Mouse (Mus musculus): ENCODE data around the gene Dnmt3a.

The Dnmt3a gene

DNA sequence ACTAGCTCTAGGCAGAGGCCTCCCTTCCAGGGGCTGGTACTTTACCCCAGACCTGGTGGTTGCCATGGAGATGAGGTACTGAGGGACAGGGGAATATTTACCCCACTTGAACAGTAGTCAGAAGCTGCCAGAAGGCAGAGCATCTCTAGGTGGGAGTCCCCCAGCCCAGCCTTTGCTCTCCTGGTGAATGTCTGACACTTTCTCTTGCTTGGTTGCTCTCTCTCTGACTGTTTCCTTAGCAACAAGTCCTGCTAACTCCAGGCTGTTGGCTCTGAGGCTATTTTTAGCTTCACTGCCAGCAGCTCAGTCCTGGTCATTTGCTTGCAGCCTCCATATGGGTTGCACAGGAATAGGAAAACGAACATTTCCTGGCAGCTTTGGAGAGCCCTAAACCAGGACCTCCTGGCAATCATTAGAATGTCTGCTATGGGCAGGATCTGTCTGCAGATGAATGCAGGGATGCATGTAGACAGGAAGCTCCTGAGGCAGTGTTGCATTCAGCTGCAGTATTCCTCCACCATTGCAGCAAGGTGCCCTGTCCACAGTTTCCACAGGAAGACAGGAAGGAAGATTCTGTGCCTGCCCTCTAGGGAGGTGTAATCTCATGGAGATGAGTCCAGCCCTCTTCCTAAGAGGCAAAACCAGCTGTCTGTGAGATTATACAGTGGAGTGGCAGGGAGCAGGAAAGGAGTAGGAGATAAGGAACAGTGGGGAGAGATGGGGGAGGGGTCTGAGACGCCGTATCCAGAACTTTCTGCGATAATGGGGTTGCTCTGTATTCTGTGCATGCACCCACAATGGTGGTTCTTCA, 81.9 kb downstream of the Dnmt3a start:
- peak; percentile 88 for DNase-seq

DNA sequence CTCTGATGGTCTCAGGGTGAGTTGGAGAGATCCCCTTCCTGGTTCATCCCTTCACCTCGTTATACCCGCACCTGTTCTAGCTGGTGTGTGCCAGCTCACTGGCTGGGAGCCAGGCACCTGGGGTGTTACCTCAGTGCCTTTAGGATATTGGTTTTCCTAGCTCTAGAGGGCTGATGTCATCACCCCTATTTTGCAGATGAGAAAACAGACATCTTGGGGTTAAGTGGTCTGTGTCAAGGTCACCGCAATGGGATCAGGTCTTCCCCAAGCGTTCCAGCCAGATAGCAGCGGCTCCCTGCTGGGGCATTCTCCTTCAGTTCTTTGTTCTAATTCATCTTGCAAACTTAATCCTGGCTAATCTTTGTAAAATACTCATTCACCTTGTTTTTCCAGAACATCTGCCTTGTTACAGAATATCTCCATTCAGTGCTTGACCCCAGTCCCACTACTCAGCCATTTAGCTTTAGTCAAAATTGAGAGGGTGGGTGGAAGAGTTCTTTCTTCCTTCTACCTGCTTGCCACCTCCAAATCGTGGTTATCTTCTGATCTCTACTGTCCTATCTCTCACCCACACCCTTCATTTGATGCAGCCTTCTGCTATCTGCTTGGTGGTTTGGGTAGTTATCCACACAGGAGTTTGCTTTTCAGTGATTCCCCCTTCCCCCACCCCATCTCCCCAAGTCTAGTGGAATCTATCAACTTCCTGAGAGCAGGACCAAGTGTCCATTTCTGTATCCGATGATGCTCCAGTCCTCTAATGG, 84.2 kb downstream of the Dnmt3a start:
- peak; percentile 55 for DNase-seq

DNA sequence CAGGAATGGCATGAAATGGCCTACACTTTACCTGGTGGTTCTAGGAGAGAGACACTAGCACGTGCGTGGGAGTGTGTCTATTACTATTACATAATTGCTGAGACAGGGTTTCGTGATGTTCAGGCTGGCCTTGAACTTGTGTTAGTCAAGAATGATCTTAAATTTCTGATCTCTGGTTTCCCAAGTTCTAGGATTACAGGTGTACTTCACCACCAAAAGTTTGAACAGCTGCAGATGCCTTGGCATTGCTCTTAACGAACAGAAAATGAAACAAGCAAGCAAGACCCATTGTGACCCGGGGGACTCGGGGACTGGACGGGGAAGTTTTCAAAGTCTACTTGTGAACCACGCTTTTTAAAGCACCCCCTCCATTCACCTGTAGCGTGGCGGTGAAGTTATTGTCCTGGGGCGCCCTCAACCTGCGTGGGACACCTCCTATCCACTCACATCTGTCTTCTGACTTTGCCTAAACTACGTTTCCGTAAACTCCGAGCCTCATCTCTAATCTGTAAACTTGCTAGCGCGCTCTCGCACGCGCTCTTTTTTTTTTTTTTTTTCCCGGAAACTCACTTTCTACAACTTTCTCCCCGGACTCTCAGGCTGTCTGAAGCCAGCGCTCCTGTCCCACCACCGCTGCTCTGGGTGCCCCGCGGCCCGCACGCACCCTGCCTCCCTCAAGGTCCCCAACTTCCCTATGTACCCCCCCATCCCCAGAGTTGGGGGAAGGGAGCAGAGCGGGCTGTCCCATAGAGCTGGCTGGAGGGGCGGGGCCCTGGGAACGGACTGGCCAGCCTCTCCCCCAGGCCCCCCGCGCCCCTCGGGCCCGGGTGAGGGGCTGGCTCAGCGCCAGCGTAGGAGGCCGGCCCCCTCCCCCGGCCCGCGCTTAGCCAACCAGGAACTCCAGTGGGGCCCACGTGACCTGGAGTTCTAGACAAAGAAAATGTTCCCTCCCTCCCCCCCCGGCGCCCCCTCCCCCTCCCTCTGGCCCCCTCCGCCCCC, 85.2 kb downstream of the Dnmt3a start:
- DNase-seq, result peak; percentile 91

DNA sequence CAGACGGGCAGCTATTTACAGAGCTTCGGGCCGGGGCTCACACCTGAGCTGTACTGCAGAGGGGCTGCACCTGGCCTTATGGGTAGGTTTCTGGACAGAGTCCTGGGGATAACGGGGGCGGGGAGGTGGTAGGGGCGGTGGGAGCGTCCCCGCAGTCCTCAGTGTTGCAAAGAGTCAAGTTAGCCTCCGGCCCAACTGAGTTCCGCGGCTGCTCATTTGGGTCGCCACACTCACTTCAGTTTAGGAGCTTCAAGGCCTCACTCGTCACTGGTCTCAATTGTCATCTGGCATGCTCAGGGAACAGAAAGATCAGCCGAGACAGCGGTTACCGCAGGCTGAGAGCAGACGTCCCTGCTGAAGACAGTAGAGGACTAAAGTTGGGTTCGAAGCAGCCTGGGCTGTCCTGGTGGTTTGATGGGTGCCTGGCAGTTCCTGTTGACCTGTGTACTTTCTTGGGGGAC, 86.0 kb downstream of the Dnmt3a start:
- DNase-seq, result peak; percentile 69

DNA sequence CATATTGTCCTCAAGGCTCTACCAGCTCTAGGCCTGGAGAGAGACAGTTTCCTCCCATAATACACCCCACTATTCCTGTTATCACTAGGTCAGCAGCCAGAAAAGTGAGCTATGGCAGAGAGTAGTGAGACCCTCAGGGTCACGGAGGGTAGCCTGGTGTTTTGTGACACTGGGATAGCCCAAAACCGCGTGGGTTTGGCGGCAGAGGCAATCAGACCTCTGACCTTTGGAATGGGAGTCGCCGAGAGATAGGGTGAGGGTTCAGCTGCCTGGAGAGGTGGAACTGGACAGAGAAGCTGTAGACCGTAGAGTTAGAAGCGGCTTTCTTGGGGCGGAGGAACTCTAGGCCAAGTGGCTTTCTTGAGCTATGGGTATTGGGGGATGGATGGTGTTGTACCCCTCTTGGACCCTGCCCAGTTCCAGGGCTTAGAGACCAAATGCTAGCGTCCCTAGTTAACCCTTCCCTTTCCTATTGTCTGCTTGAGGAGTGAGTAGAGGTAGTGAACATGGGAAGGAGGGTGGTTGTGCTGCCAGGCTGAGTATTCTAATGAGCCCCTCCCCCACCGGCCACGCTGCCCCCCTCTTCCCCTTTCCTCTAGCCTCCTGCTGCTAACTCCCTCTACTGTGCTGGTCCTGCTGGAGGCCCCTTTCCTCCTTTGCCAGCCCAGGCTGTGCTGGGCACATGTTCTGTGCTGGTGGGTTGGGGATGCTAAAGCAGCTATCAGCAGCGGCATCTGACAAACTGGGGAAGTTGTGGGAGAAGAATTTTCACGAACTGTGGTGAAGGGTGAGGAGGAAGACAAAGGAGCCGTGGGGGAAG, 86.6 kb downstream of the Dnmt3a start:
- DNase-seq, result peak; percentile 60

DNA sequence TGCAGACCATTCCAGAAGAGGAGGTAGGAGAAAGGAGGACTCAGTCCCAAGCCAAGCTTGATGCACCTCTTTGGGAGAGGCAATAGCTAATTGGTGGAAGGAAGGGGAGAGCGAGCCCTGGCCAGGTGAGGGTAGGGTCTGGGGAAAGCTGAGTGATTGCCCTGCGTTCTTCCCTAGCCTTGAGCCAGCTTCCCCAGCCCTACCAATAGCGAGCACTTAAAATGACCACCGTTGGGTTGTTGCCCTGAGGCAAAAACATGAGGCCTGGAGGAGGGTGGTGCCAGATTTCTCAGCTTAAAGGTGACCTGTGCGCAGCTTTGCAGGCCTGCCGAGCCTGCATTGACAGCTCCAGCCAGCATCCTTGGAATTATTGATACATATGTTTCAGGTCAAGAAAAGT, 87.5 kb downstream of the Dnmt3a start:
- DNase-seq, result no peak

DNA sequence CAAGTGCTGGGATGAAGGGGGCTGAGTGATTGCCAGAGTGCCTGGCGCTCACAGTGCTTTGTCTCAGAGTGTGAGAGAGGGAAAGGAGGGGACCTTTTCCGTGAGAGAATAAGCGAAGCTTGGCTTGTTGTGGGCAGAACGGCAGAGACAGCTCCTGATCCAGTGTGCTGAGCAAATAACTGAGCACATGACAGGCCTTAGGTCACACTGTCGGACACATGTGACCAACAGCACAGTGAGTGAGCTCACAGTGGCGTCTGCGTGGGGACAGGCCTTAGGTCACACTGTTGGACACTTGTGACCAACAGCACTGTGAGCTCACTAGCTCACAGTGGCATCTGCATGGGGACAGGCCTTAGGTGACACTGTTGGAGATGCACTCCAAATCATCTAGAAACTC, 88.7 kb downstream of the Dnmt3a start:
- no peak for DNase-seq

DNA sequence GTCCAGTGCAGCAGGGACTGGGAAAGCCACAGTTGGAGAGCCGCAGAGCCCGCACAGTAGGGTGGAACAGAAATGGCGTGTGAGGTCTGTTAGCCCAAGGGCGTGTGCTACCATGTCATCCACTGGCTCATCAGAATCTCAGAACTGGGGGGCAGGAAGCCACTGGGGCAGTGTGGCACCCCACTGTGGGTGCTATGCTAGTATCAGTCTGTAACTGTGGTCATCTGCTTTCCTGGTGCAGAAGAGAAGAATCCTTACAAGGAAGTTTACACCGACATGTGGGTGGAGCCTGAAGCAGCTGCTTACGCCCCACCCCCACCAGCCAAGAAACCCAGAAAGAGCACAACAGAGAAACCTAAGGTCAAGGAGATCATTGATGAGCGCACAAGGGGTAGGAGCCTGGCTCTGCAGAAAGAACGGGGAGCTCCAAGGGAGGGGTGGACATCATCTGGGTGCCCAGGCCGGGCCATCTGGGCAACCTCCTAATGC, 91.3 kb downstream of the Dnmt3a start:
- DNase-seq, result no peak

DNA sequence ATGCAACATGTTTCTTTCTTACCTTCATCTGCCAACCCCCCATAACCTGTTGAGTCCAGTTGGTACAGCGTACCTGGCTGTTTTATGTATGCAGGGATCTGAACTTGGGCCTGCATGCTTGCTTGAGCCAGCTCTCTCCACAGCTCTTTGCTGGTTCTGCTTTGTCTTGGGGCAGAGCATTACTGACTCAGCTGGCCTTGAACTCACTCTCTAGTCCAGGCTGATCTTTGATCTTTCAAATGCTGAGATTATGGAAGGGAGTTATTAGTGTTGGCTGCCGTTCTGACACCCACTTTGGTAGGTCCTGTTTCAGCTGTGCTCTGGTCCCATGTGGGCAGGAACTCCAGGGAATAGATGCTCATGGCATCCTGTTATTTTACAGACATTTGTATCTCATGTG, 93.0 kb downstream of the Dnmt3a start:
- DNase-seq, result no peak

DNA sequence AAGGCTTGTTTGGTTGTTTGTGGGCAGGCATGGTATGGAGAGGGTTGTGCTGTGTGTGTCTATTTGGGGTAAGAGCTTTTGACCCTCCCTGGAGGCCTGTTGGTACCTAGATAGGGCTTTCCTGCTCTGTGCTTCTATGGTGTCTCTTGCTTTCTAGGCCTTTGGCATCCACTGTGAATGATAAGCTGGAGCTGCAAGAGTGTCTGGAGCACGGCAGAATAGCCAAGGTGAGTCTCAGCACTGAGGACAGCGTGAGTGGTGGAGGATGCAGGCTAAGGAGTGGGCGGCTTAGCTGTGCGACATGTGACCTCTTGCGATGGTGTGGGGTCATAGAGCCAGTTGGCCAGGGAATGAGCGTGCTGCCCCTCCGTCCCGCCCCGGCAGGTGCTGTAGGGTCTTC, 99.6 kb downstream of the Dnmt3a start:
- DNase-seq, result no peak

DNA sequence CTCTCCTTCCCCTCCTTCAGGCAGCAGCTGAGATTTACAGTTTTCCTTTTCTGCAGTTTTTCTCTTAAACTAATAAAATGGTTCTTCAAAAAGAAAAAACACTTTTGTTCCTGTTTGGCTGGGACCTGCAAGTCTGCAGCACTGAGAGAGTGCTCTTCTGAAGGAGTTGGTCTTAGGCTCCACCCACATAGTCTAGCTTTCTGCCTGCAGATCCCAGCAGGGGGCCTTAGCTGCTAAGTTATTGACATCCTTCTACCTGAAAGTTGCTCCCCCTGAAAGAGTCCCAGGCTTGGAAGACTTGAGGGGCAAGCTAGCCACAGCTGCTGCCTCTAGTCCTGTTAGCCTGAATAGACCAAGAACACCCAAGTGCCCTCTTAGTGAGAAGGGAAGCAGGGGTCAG, 100.5 kb downstream of the Dnmt3a start:
- DNase-seq, result no peak

DNA sequence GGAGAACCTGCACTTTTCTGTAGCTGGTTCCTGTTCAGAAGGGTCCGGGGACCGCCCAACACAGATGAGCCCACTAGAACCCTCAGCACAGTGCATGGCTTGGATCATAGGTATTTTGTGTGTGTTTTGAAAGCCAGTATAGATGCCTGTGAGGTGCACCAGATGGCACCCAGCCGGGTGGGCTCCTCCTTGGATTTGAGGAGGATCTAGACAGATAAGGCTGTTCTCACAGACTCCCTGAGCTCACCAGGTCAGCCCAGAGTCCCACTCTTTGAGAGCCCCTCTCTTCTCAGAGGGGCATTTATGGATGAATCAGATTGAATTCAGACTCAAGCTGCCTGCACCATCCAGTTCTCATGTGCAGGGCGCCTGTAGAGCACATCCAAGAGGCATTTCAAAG, 101.2 kb downstream of the Dnmt3a start:
- DNase-seq, result no peak

DNA sequence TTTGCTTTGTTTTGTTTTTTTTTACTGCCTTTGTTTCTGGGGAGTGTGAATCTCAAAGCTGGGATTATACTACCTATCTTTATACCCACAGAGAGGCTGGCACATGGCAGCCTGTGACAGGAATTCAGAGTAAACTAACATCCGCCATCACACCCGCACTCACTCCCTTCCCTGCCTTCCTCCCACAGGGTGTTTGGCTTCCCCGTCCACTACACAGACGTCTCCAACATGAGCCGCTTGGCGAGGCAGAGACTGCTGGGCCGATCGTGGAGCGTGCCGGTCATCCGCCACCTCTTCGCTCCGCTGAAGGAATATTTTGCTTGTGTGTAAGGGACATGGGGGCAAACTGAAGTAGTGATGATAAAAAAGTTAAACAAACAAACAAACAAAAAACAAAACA, 101.6 kb downstream of the Dnmt3a start:
- no peak for DNase-seq

DNA sequence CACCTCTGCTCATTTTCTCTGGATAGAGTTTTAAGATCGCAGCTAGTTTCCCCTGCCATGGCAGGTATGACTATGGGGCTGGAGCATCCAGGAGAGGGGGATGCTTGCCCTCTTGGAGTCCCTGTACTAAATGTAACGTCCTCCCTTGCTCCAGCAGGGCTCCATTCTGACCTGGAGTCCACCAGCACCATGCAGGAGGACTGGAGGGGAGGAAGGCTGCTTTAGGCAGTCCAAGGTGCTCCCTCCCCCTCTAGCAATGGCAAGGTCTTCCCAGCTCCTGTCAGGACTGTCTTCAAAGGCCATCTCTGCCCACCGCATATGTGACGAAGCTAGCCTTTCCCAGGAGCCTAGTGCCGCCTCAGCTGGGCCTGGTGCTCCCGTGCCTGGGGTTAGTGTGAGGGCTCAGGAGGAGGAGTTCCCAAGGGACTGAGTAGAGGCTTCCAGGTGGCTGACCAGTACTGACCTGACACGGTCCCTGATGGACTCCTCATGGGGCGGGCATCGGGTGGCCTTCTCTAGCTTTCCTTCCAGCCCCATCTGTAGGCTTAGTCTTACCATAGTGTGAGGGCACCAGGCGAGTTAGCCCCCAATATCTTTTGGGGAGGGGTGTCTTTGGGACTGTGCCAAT, 104.8 kb downstream of the Dnmt3a start:
- DNase-seq, result no peak

DNA sequence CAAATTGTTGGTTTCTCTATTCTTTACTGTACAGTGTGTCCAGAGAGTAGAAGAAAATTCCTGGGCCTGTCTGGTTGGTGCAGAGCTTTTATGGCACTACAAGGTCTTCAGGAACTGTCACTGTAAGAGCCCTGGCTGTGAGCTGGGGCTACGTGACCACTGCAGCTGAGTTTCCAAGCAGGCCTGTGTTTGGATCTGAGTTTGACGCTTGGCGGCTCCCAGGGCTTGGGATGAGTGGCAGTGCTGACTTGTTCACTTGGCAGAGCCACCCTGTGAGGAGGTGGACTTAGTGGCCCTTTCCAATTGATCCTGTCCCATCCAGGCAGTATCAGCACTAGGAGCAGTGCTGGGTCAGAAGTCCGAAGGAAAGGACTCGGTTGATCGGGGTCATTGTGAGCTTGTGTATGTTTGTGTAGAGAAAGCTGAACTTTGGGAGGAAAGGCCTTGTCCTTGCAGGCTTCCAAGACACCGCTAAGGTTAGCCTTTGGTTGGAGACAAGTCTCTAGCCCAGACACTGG, 106.1 kb downstream of the Dnmt3a start:
- DNase-seq, result no peak

DNA sequence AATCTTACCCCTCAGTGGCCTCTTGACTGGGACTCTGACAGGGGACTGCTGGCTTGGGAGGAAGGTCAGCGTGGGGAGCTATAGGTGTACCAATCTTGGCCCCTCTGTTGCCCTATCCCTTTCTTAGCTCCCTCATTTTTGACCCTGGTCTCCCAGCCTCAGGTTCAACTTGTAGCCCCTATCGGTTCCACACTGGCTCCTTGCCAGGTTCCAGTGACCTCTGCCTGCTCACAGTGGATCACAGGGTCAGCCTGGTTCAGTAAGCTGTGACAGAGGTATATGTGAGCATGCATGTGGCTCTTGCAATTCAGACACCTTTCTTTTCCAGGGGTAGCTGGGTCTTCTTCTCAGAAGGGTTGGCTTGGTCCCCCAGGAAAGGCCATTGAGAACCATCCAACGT, 110.0 kb downstream of the Dnmt3a start:
- no peak for DNase-seq

DNA sequence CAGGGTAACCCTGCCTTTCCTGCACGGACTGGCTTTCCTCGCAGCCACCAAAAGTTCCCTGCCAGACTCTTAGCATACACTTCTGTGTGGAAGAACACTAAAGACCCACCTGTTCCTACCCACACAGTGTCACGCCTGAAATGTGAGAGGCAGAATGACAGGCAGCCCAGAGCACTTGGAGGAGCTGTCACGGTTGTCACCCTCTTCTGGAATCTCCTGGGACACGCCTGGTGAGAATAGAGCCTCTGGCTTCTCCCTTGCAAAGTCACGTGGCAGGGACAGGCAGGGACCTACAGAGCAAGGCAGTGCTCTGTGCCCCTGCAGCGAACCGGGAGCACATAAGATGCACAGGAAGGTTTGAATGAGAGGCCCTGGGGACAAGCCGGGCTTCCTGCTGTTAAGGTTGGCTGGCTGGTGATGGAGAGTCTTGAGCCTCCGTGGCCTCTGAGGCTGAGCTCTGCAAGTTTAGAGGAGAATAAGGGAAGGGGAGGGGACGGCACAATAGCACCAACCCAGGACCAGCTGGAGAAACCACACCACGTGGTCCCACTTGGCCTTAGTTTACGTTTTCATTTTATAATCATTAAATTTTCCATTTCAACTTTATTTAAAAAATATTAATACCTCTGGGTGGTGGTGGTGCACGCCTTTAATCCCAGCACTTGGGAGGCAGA, 112.0 kb downstream of the Dnmt3a start:
- peak; percentile 52 for DNase-seq

DNA sequence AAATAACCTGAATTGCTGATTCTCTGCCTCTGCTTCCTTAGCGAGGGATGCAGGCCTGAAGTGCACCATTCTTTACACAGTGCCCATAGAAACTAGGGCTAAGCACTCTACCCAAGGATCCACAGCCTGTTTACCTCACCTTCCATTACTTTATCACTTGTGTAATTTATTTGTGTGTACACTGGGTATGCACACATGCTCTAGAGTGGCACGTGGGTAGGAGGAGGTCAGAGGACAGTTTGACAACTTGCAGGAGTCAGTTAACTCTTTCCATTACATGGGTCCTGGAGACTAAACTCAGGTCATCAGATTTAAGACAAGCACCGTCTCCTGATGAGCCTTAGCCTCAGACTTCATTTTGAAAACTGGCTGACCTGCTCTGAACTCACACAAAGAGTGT, 112.8 kb downstream of the Dnmt3a start:
- DNase-seq, result no peak

DNA sequence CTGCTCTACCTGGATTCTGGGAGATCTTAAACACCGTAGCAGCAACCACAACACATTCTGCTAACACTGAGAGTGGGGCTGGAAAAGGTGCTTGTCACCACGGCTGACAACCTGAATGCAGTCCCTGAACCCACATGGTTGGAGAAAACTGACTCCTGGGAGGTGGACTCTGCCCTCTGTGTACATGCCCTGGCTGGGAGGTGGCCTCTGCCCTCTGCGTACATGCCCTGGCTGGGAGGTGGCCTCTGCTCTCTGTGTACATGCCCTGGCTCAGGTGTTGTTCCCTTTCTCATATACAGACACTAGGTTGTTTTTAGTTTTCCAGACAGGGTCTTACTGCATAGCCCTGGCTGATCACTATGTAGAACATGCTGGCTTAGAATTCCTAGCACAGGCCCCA, 113.6 kb downstream of the Dnmt3a start:
- DNase-seq, result no peak

DNA sequence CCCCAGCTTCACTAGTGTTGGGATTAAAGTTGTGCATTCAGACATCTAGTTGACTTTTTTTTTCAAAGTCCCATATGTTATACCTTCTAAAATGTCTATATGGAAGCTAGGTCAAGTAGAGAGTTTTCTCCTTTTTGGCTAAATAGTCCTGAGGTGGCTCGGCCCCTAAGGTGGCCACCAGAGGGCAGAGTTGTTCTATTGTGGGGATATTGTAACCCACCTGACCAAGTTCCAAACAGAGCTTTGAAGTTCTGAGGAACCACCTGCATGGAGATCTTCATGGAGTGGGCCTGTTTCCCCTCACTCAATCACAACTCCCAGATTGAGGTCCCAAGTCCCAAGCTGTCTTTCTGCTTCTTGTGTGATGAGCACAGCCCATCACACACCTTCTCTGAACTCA, 120.3 kb downstream of the Dnmt3a start:
- DNase-seq, result peak; percentile 69

DNA sequence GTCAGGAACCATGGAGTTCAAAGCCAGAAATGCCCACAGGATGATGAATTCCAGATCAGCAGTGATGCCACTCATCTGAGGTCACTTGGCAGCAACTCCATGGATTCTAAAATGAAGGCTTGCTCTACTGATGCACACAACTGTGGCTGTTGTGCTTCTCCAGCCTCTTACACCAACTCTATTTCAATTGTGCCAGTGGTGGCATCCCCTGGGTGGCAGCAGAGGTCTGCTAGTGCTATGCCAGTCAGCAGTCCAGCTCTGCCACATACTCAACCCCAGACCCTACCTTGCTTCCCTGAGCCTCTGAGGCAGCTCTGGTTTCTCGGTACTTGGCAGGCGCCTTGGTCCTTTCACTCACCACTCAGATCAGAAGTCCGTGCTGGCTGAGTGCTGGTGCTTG, 123.0 kb downstream of the Dnmt3a start:
- DNase-seq, result peak; percentile 36

Data from retina, postnatal 1 day (tissue).